Mouse (Mus musculus) cerebellum, postnatal 10 days (tissue): ENCODE data around the gene Arrb1.

Experiments
- DNase-seq, 2 experiments: peaks; one replicate each; pipeline ENCODE4 v3.0.0; 2021; ENCODE audit warnings: mixed read lengths in 2 of 2

Gene Arrb1

GRCm38 (mm10) chr7:99641245-99641644, 106.0 kb downstream of the Arrb1 start:
- DNase-seq = peak; percentile 81 to 86

GRCm38 (mm10) chr7:99642078-99642477, 106.8 kb downstream of the Arrb1 start:
- DNase-seq = no peak

- no peak for DNase-seq
Observed at GRCm38 (mm10) chr7:99644701-99645100, 109.4 kb downstream of the Arrb1 start.

GRCm38 (mm10) chr7:99648623-99649022, 113.4 kb downstream of the Arrb1 start:
- DNase-seq = peak; percentile 84 to 87

GRCm38 (mm10) chr7:99649585-99649984, 114.3 kb downstream of the Arrb1 start:
- no peak for DNase-seq

- no peak for DNase-seq
Observed at GRCm38 (mm10) chr7:99654244-99654643, 119.0 kb downstream of the Arrb1 start.
